Mouse (Mus musculus) hindbrain, embryonic 11.5 days (tissue): ENCODE results near the gene Zfyve28. TPM values are rescaled to one million over a fixed set of nuclear protein-coding genes. Genes with fewer than 3 reads are reported as not detected.

Experiments used
- ATAC-seq: fragments of 200-750 bp; cut with Nextera tagmentation; 2 replicates; pipeline ENCODE4 v1.8.0; 2017; ENCODE audit warnings: mild to moderate bottlenecking, moderate TSS enrichment, moderate library complexity; ENCODE audit not compliant: low FRiP score
- DNase-seq: peaks from one replicate; pipeline ENCODE4 v3.0.0-alpha.2; 2015; ENCODE audit warnings: low spot score
- H3K27ac ChIP-seq: fragments of 300-500 bp; sonication (generic); 2 replicates; pipeline ENCODE4 v1.5.1; 2014; ENCODE audit warnings: mild to moderate bottlenecking, low read depth, low read length
- H3K27me3 ChIP-seq: fragments of 300-500 bp; sonication (generic); 2 replicates; pipeline ENCODE4 v1.6.1; 2014; ENCODE audit warnings: mild to moderate bottlenecking, low read length, moderate library complexity, mixed read lengths; ENCODE audit not compliant: control insufficient read depth, insufficient read depth
- H3K36me3 ChIP-seq: fragments of 300-500 bp; sonication (generic); 2 replicates; pipeline ENCODE4 v1.6.1; 2014; ENCODE audit warnings: mild to moderate bottlenecking, low read length, moderate library complexity, mixed read lengths; ENCODE audit not compliant: control insufficient read depth, insufficient read depth
- H3K4me1 ChIP-seq: fragments of 300-500 bp; sonication (generic); replicated peaks from 2 replicates; pipeline ENCODE4 v1.6.1; 2014; ENCODE audit warnings: low read length, mixed read lengths; ENCODE audit not compliant: control insufficient read depth, insufficient read depth
- H3K4me2 ChIP-seq: fragments of 300-500 bp; sonication (generic); replicated peaks from 2 replicates; pipeline ENCODE4 v1.6.1; 2014; ENCODE audit warnings: mild to moderate bottlenecking, low read depth, low read length
- H3K4me3 ChIP-seq: fragments of 300-500 bp; sonication (generic); 2 replicates; pipeline ENCODE4 v1.5.1; 2014; ENCODE audit warnings: low read depth, low read length
- H3K9ac ChIP-seq: fragments of 300-500 bp; sonication (generic); 2 replicates; pipeline ENCODE4 v1.6.1; 2014; ENCODE audit warnings: low read depth, low read length
- H3K9me3 ChIP-seq: fragments of 300-500 bp; sonication (generic); 2 replicates; pipeline ENCODE4 v1.6.1; 2016; ENCODE audit warnings: low read length; ENCODE audit not compliant: control insufficient read depth
- WGBS: fragments of 180-500 bp; shearing (Covaris S2); extraction: QIAGEN DNeasy Blood & Tissue Kit; methylation state at CpG from one replicate; pipeline ENCODE4 v1.1.7; 2014; 5-methylcytosine and 5-hydroxymethylcytosine counted together
- polyA plus RNA-seq: library from polyadenylated mRNA; unstranded; fragments of >200 nt; fragmentation: Nextera tagmentation; extraction: Ambion mirVana; gene quantifications from 2 replicates; pipeline ENCODE4 v1.2.1, GENCODE M21; 2014

Gene Zfyve28
- polyA plus RNA-seq, 1 experiment from 2014 or later = 0.96 TPM

GRCm38 (mm10) chr5:34168950-34169891 is 119.0 kb downstream of the Zfyve28 start, which contains the start of the genes Poln and Haus3:
Gene Poln (minus strand): TSS chr5:34169448.
Gene Haus3 (minus strand): TSS chr5:34169527.
- WGBS = under 1% methylated on average over 57 of the region's 57 CpGs
- peak within 1 kb of the TSS; percentile 79 for H3K9ac ChIP-seq
- peak; percentile 100 for ATAC-seq
- no peaks in the 10 kb centered on the region; the same call in 1 of the 2 replicates for H3K4me1 ChIP-seq
- no peaks in the 10 kb centered on the region for H3K27me3 ChIP-seq
- peak within 1 kb of the TSS; percentile 83 for H3K27ac ChIP-seq
- no peaks in the 10 kb centered on the region for H3K36me3 ChIP-seq
- peak; percentile 98 for DNase-seq
- H3K9me3 ChIP-seq = no peaks in the 10 kb centered on the region
- peak within 1 kb of the TSS; percentile 82 for H3K4me3 ChIP-seq
- H3K4me2 ChIP-seq = peak within 1 kb of the TSS; percentile 37

DNA sequence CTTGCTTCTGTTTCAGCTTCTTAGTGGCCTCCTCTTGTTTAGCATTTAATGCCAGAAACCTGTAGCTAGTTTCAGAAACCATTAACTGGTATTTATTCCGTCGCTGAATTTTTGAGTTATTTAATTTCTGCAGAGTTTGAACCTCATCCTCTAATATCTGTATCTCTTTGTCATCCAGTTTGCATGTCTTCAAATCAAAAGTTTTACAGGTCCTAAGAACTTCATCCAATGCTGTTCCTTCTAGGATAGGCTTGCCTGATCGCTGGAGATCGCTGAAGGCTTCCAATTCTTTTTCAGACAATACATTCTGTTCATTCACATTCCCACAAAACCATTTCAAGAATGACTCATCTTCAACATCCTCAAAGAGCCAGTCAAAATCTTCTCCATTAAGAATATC is 120.4 kb downstream of the Zfyve28 start:
- 87% methylated on average over 4 of the region's 4 CpGs for WGBS
- H3K27ac ChIP-seq = no peak overlapping the region
- H3K4me3 ChIP-seq = no peak overlapping the region

GRCm38 (mm10) chr5:34165793-34166192 is 122.5 kb downstream of the Zfyve28 start:
- H3K4me3 ChIP-seq = no peak overlapping the region
- H3K9me3 ChIP-seq = no peaks in the 10 kb centered on the region
- DNase-seq = no peak
- H3K36me3 ChIP-seq = no peaks in the 10 kb centered on the region
- H3K9ac ChIP-seq = no peak overlapping the region
- ATAC-seq = no peak
- H3K27me3 ChIP-seq = no peaks in the 10 kb centered on the region
- no peak overlapping the region for H3K27ac ChIP-seq
- H3K4me2 ChIP-seq = no peak overlapping the region
- H3K4me1 ChIP-seq = no peaks in the 10 kb centered on the region; the same call in 1 of the 2 replicates
- 81% methylated on average over 4 of the region's 4 CpGs for WGBS

More for the DNA sequence above, 120.4 kb downstream of the Zfyve28 start:
- no peaks in the 10 kb centered on the region for H3K27me3 ChIP-seq
- H3K9ac ChIP-seq = no peak overlapping the region
- no peak overlapping the region for H3K4me2 ChIP-seq
- no peak for DNase-seq
- H3K9me3 ChIP-seq = no peaks in the 10 kb centered on the region
- no peak for ATAC-seq
- no peaks in the 10 kb centered on the region for H3K36me3 ChIP-seq
- H3K4me1 ChIP-seq = no peaks in the 10 kb centered on the region; the same call in 1 of the 2 replicates

GRCm38 (mm10) chr5:34148476-34148875 is 139.8 kb downstream of the Zfyve28 start:
- ATAC-seq = no peak
- Histone ChIP-seq H3K4me1 (no peaks in the 10 kb centered on the region), H3K4me2 (no peak overlapping the region), H3K9ac (no peak overlapping the region), H3K4me3 (no peak overlapping the region), H3K27ac (no peak overlapping the region), H3K27me3 (no peaks in the 10 kb centered on the region), H3K36me3 (no peaks in the 10 kb centered on the region), H3K9me3 (no peaks in the 10 kb centered on the region)
- no peak for DNase-seq

- Histone ChIP-seq H3K27ac (no peak overlapping the region), H3K27me3 (no peaks in the 10 kb centered on the region), H3K9me3 (no peaks in the 10 kb centered on the region), H3K9ac (no peak overlapping the region), H3K4me3 (no peak overlapping the region), H3K4me2 (no peak overlapping the region), H3K36me3 (no peaks in the 10 kb centered on the region), H3K4me1 (no peaks in the 10 kb centered on the region)
- no peak for ATAC-seq
- DNase-seq = no peak
- WGBS = 92% methylated on average over 3 of the region's 3 CpGs
These were observed 140.7 kb downstream of the Zfyve28 start for GRCm38 (mm10) chr5:34147554-34147953.

Other genes with a start within 250 kb of the Zfyve28 start
- 0.26 and 1.2 TPM in 2 replicates for gene Poln, start 119.0 kb downstream of the Zfyve28 start, polyA plus RNA-seq
- gene Haus3, start 118.9 kb downstream of the Zfyve28 start, polyA plus RNA-seq = 44.1 and 46.9 TPM in 2 replicates
- gene Mxd4, start 100.7 kb downstream of the Zfyve28 start, polyA plus RNA-seq = 23.7 and 29.2 TPM in 2 replicates
- gene Cfap99, start 151 bp upstream of the Zfyve28 start, polyA plus RNA-seq = 0.08 and 0.20 TPM in 2 replicates
- 188 and 195 TPM in 2 replicates for gene Rnf4, start 47.8 kb upstream of the Zfyve28 start, polyA plus RNA-seq
- gene Fam193a, start 81.5 kb upstream of the Zfyve28 start, polyA plus RNA-seq = 15.4 and 21.5 TPM in 2 replicates
- 4.3 TPM in 2 replicates for gene Tnip2, start 225.5 kb upstream of the Zfyve28 start, polyA plus RNA-seq
- gene Sh3bp2, start 237.4 kb upstream of the Zfyve28 start, polyA plus RNA-seq = 10.8 and 12.6 TPM in 2 replicates